Mouse (Mus musculus) C2C12 (cell line): ENCODE measurements at regions not wholly inside any gene's neighbourhood (a gene's known extent, or its start where the extent isn't known, plus 50 kb on each side); places are given as distances from the start of the nearest gene placed in this dataset.

Experiments
- H3K27me3 ChIP-seq: one replicate; pipeline ENCODE4 v1.6.1; 2011; ENCODE audit not compliant: control insufficient read depth, insufficient read depth, insufficient read length
- H3K36me3 ChIP-seq: one replicate; pipeline ENCODE4 v1.6.1; 2011; ENCODE audit not compliant: control insufficient read depth, insufficient read depth
- H3K4me3 ChIP-seq: one replicate; pipeline ENCODE4 v1.5.1; 2011; ENCODE audit warnings: mild to moderate bottlenecking, control low read depth; ENCODE audit not compliant: poor library complexity, insufficient read depth, severe bottlenecking
- H3K79me2 ChIP-seq: one replicate; pipeline ENCODE4 v1.6.1; 2011; ENCODE audit not compliant: control insufficient read depth, insufficient read depth
- H3K79me3 ChIP-seq: one replicate; pipeline ENCODE4 v1.6.1; 2011; ENCODE audit warnings: low read depth, control low read depth
- H3ac ChIP-seq: one replicate; pipeline ENCODE3; 2011; ENCODE audit warnings: low read depth; ENCODE audit not compliant: control insufficient read depth, insufficient read length
- CEBPB ChIP-seq: IDR thresholded peaks from one replicate; pipeline ENCODE4 v1.6.1; 2011; ENCODE audit warnings: low read depth, mild to moderate bottlenecking, control low read depth, moderate library complexity
- CTCF ChIP-seq: IDR thresholded peaks from one replicate; pipeline ENCODE4 v1.5.1; 2011; ENCODE audit not compliant: control insufficient read depth, insufficient read depth, insufficient read length
- FOSL1 ChIP-seq: IDR thresholded peaks from one replicate; pipeline ENCODE4 v1.8.0; 2011; ENCODE audit warnings: mild to moderate bottlenecking, low read length; ENCODE audit not compliant: poor library complexity, insufficient read depth, severe bottlenecking
- MAX ChIP-seq: IDR thresholded peaks from one replicate; pipeline ENCODE4 v1.6.1; 2011; ENCODE audit warnings: mild to moderate bottlenecking, control low read depth
- MYOD1 ChIP-seq: IDR thresholded peaks from one replicate; pipeline ENCODE4 v1.6.1; 2011; ENCODE audit warnings: low read depth; ENCODE audit not compliant: control insufficient read depth, insufficient read length
- MYOG ChIP-seq: IDR thresholded peaks from one replicate; pipeline ENCODE4 v1.6.1; 2011; ENCODE audit not compliant: control insufficient read depth, insufficient read length; ENCODE audit errors: extremely low read depth
- USF1 ChIP-seq: IDR thresholded peaks from one replicate; pipeline ENCODE4 v1.6.1; 2011; ENCODE audit warnings: low read depth, mild to moderate bottlenecking, control low read depth, moderate library complexity

DNA sequence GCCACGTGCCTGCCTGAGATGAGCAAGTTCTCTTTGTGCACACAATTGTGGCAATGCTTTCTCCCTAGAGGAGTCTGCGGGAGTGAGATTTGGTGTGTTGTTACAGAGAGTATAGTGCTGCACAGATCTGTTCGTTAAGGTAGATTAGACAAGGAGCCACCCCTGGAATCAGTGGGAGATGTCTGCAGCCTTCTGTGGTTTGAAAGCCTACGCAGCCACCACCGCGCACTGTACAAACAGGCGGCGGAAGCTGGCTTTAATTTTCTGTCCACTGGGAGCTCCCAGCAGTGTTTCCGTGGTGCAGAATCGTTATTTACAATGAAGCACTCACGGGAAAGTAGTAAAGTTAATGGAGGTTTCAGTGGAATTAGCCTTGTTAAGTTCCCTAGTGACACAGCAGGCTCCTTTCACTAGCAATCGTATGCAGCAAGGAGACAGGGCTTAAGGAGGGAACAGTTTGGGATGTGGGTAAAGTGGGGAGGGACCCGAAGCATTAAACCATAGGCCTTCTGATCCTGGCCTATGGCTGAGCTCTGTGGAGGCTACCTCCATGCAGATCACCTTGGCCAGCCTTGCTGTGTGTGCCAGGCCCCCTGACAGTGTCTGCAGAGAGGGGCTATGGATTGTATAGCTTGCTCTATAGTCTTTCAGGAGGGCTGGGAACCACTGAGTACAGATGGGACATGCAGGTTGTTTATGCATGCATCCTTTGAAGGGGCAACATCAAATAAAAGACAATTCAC, 171.9 kb downstream of the 9530068E07Rik start:
- TF ChIP-seq CEBPB, result no peak
- no peak for TF ChIP-seq FOSL1
- TF ChIP-seq MAX, result no peak
- TF ChIP-seq CTCF, result no peak
- TF ChIP-seq MYOD1, result no peak
- no peak for TF ChIP-seq MYOG
- TF ChIP-seq USF1, result no peak
- peaks cover 16% of the 10 kb centered on the region for H3K27me3 ChIP-seq

GRCm38 (mm10) chr11:52568794-52569193, 172.6 kb downstream of the 9530068E07Rik start:
- no peaks in the 10 kb centered on the region for H3K36me3 ChIP-seq
- no peak for TF ChIP-seq MYOG
- TF ChIP-seq MYOD1, result no peak
- TF ChIP-seq USF1, result no peak
- no peak for TF ChIP-seq MAX
- no peak for TF ChIP-seq CEBPB
- TF ChIP-seq FOSL1, result no peak
- no peak for TF ChIP-seq CTCF
- no peaks in the 10 kb centered on the region for H3K79me2 ChIP-seq
- H3K79me3 ChIP-seq, result no peaks in the 10 kb centered on the region
- no peak overlapping the region for H3K4me3 ChIP-seq
- peaks cover 22% of the 10 kb centered on the region for H3K27me3 ChIP-seq
- no peak overlapping the region for H3ac ChIP-seq

More for the DNA sequence above, 171.9 kb downstream of the 9530068E07Rik start:
- Histone ChIP-seq H3ac (no peak overlapping the region), H3K36me3 (no peaks in the 10 kb centered on the region), H3K79me2 (no peaks in the 10 kb centered on the region), H3K79me3 (no peaks in the 10 kb centered on the region), H3K4me3 (no peak overlapping the region)

DNA sequence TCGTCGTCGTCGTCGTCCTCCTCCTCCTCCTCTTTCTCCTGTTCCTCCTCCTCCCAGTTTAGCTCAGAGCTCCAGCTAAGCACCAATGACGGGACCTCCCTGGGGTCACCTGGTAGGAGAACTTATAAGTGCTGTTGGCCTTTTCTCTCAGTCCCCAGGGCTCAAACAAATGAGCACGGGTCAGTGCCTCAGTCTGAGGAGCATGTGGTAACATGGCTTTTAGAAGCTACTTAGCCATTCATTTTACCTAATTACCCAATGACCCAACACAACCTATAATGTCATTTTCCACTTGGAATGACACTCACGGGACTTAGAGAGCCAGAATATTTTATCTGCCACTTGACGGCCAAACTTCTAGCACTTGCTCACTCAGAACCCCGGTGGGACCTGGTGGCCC, 173.5 kb downstream of the 9530068E07Rik start:
- Histone ChIP-seq H3K27me3 (peaks cover 30% of the 10 kb centered on the region), H3ac (no peak overlapping the region), H3K79me3 (no peaks in the 10 kb centered on the region), H3K4me3 (no peak overlapping the region), H3K79me2 (no peaks in the 10 kb centered on the region), H3K36me3 (no peaks in the 10 kb centered on the region)
- no peak for TF ChIP-seq CTCF
- TF ChIP-seq FOSL1, result no peak
- TF ChIP-seq MYOG, result no peak
- no peak for TF ChIP-seq MAX
- no peak for TF ChIP-seq USF1
- no peak for TF ChIP-seq CEBPB
- no peak for TF ChIP-seq MYOD1

DNA sequence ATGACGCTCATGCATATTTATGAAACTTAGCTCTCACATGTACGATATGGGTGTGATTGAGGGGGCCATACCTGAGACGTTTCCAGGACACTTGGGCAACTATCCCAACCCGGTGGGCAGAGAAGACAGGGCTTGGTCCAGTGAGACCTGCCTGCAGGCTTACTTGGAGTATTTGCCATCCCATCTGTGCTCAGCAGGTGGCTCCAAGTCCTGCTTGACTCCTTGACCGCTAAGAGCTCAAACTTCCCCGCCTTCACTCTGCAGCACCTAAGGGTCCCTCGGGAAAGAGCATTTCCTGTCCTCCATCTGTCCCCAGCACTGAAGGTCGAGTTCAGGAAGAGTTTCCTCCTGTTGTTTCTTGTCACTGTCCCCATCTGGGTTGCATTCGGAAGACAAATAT, 182.2 kb downstream of the 9530068E07Rik start:
- TF ChIP-seq CTCF (no peak), CEBPB (no peak), MYOG (no peak), MAX (no peak), FOSL1 (no peak), USF1 (no peak), MYOD1 (no peak)
- no peaks in the 10 kb centered on the region for H3K79me3 ChIP-seq
- no peaks in the 10 kb centered on the region for H3K36me3 ChIP-seq
- H3K27me3 ChIP-seq, result peaks cover 33% of the 10 kb centered on the region
- H3K79me2 ChIP-seq, result no peaks in the 10 kb centered on the region
- H3ac ChIP-seq, result no peak overlapping the region
- no peak overlapping the region for H3K4me3 ChIP-seq

DNA sequence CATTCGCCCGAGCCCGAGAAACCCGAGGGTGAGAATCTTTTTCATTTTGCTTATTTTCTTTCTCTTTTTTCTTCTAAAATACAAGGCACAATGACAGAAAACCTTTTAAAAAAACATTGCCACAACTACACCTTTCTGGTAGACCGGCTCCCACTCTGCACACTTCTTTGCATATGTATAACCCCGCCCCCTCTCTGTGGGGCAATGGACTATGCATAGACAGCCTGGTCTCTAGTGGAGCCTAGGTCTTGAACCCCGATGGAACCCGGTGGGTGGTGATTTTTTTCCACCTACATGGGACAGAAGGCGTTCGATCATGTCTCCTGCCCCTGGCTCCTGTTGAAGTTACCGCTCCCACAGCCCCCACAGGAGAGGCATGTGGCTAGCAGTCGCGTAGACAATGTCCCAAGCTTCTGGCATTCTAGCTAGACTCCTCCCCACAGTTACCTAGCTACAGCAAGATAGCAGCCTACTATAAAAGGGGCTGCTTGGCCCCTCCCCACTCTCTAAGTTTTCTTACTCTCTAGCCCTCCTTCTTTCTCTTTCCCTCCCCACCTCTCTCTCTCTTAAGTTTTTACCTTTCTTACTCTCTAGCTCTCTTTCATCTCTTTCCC, 183.6 kb downstream of the 9530068E07Rik start:
- Histone ChIP-seq H3K4me3 (no peak overlapping the region), H3K27me3 (peaks cover 29% of the 10 kb centered on the region), H3K36me3 (no peaks in the 10 kb centered on the region), H3K79me2 (no peaks in the 10 kb centered on the region), H3K79me3 (no peaks in the 10 kb centered on the region), H3ac (no peak overlapping the region)
- no peak for TF ChIP-seq USF1
- no peak for TF ChIP-seq CEBPB
- no peak for TF ChIP-seq FOSL1
- TF ChIP-seq CTCF, result no peak
- TF ChIP-seq MAX, result no peak
- TF ChIP-seq MYOD1, result no peak
- no peak for TF ChIP-seq MYOG
